Mouse (Mus musculus) lung, postnatal 0 days (tissue): ENCODE data around the gene Kncn.

Source experiments
- CTCF ChIP-seq: IDR thresholded peaks from 2 replicates; pipeline ENCODE4 v1.5.1; 2016; ENCODE audit warnings: antibody characterized with exemption, mild to moderate bottlenecking
- EP300 ChIP-seq: IDR thresholded peaks from 2 replicates; pipeline ENCODE4 v1.6.1; 2016; ENCODE audit warnings: antibody characterized with exemption, mild to moderate bottlenecking, control low read depth

DNA sequence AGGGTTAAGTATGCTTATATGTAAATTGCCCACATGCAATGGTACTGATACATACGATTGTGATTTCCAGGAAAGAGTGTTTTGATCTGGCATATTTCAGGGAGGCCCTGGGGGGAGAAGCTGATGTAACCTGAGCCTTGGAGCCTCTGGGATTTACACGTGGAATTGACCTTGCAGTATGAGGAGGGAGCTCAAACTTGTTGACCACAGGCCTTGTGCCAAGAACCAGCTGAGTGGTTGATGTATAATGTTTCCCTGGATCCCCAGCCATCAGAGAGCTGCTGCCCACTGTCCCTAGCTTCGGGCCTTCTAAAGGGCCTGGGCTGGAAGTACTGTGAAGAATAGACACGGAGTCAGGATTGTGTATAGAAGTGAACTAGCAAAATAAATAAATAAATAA, 44.2 kb upstream of the Kncn start:
- no peak for TF ChIP-seq CTCF
- no peak for TF ChIP-seq EP300
